Mouse (Mus musculus) cerebellum, postnatal 25 days (tissue): ENCODE data around the gene Akap9.
"Not testable (repeated sequence)": the region's sequence is repeated elsewhere in the genome, so short reads cannot be mapped to it uniquely, and the experiment has no call there.

Experiments used
- DNase-seq, 2 experiments: peaks; one replicate each; pipeline ENCODE4 v3.0.0; 2021; ENCODE audit warnings: mixed read lengths in 2 of 2

The Akap9 gene

GRCm38 (mm10) chr5:3970936-3971335, 43.1 kb downstream of the Akap9 start:
- DNase-seq = no peak

GRCm38 (mm10) chr5:3973764-3974163, 45.9 kb downstream of the Akap9 start:
- no peak for DNase-seq

- DNase-seq = no peak
Observed at GRCm38 (mm10) chr5:3974896-3975295, 47.0 kb downstream of the Akap9 start.

- no peak for DNase-seq
Observed at GRCm38 (mm10) chr5:3976111-3976510, 48.3 kb downstream of the Akap9 start.

GRCm38 (mm10) chr5:3977904-3978303, 50.0 kb downstream of the Akap9 start:
- no peak for DNase-seq

- no peak for DNase-seq
Observed at GRCm38 (mm10) chr5:3989608-3990007, 61.8 kb downstream of the Akap9 start.

GRCm38 (mm10) chr5:3990499-3990898, 62.6 kb downstream of the Akap9 start:
- no peak for DNase-seq

- no peak for DNase-seq
Observed at GRCm38 (mm10) chr5:4004531-4005469, 76.9 kb downstream of the Akap9 start.

- peak in 1 of 2 experiments; percentile 50 for DNase-seq
Observed at GRCm38 (mm10) chr5:4006606-4007005, 78.8 kb downstream of the Akap9 start.

- DNase-seq = no peak
Observed at GRCm38 (mm10) chr5:4008266-4008665, 80.4 kb downstream of the Akap9 start.

- no peak for DNase-seq
Observed at GRCm38 (mm10) chr5:4009540-4009939, 81.7 kb downstream of the Akap9 start.

GRCm38 (mm10) chr5:4017646-4018045, 89.8 kb downstream of the Akap9 start:
- DNase-seq = not testable (repeated sequence)

GRCm38 (mm10) chr5:4019377-4019776, 91.5 kb downstream of the Akap9 start:
- no peak for DNase-seq

GRCm38 (mm10) chr5:4020018-4020417, 92.2 kb downstream of the Akap9 start:
- DNase-seq = no peak

GRCm38 (mm10) chr5:4023186-4023585, 95.3 kb downstream of the Akap9 start:
- DNase-seq = peak; percentile 31 to 46

GRCm38 (mm10) chr5:4023742-4024681, 96.2 kb downstream of the Akap9 start:
- DNase-seq = peak; percentile 50 to 79

GRCm38 (mm10) chr5:4024727-4025126, 96.9 kb downstream of the Akap9 start:
- no peak for DNase-seq

GRCm38 (mm10) chr5:4026336-4026735, 98.5 kb downstream of the Akap9 start:
- not testable (repeated sequence) for DNase-seq

- no peak for DNase-seq
Observed at GRCm38 (mm10) chr5:4028486-4029173, 100.8 kb downstream of the Akap9 start.

GRCm38 (mm10) chr5:4031846-4032245, 104.0 kb downstream of the Akap9 start:
- DNase-seq = no peak

- no peak for DNase-seq
Observed at GRCm38 (mm10) chr5:4036686-4037085, 108.8 kb downstream of the Akap9 start.

GRCm38 (mm10) chr5:4039351-4039750, 111.5 kb downstream of the Akap9 start:
- no peak for DNase-seq

GRCm38 (mm10) chr5:4040372-4040771, 112.5 kb downstream of the Akap9 start:
- no peak for DNase-seq
